Mouse (Mus musculus) heart, embryonic 13.5 days (tissue): ENCODE measurements around the gene Pfkfb2. TPM values are rescaled to one million over a fixed set of nuclear protein-coding genes. Genes with fewer than 3 reads are reported as not detected.

Experiments used
- ATAC-seq: fragments of 200-750 bp; cut with Nextera tagmentation; 2 replicates; pipeline ENCODE4 v1.8.0; 2017; ENCODE audit warnings: moderate TSS enrichment; ENCODE audit not compliant: insufficient number of reproducible peaks, low FRiP score, low TSS enrichment; ENCODE audit errors: extremely low read depth
- H3K27ac ChIP-seq: fragments of 300-500 bp; sonication (generic); replicated peaks from 2 replicates; pipeline ENCODE4 v1.5.1; 2015; ENCODE audit warnings: moderate library complexity, mild to moderate bottlenecking, inconsistent platforms
- H3K27me3 ChIP-seq: fragments of 300-500 bp; sonication (generic); replicated peaks from 2 replicates; pipeline ENCODE4 v1.6.1; 2015; ENCODE audit warnings: mild to moderate bottlenecking, inconsistent platforms
- H3K36me3 ChIP-seq: fragments of 300-500 bp; sonication (generic); 2 replicates; pipeline ENCODE4 v1.6.1; 2015; ENCODE audit warnings: mild to moderate bottlenecking, inconsistent platforms
- H3K4me1 ChIP-seq: fragments of 300-500 bp; sonication (generic); 2 replicates; pipeline ENCODE4 v1.6.1; 2015; ENCODE audit warnings: inconsistent platforms
- H3K4me2 ChIP-seq: fragments of 300-500 bp; sonication (generic); 2 replicates; pipeline ENCODE4 v1.6.1; 2015; ENCODE audit warnings: inconsistent platforms, mild to moderate bottlenecking, moderate library complexity
- H3K4me3 ChIP-seq: fragments of 300-500 bp; sonication (generic); 2 replicates; pipeline ENCODE4 v1.5.1; 2015; ENCODE audit warnings: moderate library complexity, mild to moderate bottlenecking, inconsistent platforms
- H3K9ac ChIP-seq: fragments of 300-500 bp; sonication (generic); 2 replicates; pipeline ENCODE4 v1.6.1; 2015; ENCODE audit warnings: inconsistent platforms, mild to moderate bottlenecking, moderate library complexity
- H3K9me3 ChIP-seq: fragments of 300-500 bp; sonication (generic); 2 replicates; pipeline ENCODE4 v1.6.1; 2016; ENCODE audit warnings: inconsistent platforms
- WGBS: fragments of 180-500 bp; shearing (Covaris S2); methylation state at CpG from one replicate; pipeline ENCODE4 v1.1.7; 2015; ENCODE audit warnings: mixed read lengths; 5-methylcytosine and 5-hydroxymethylcytosine counted together
- polyA plus RNA-seq: library from polyadenylated mRNA; unstranded; fragments of >200 nt; fragmentation: Nextera tagmentation; extraction: Ambion mirVana; gene quantifications from 2 replicates; pipeline ENCODE4 v1.2.1, GENCODE M21; 2015

Pfkfb2 gene
- 5.3 and 6.7 TPM in 2 replicates for polyA plus RNA-seq

- Histone ChIP-seq H3K9me3 (no peaks in the 10 kb centered on the region), H3K9ac (no peak within 1 kb of the TSS), H3K36me3 (0 out of 2 replicates have a peak, but pooled peaks cover 4% of the 10 kb centered on the region), H3K27me3 (peaks cover 7% of the 10 kb centered on the region; the same call in 1 of the 2 replicates), H3K4me1 (peaks cover 22% of the 10 kb centered on the region), H3K4me3 (no peak within 1 kb of the TSS), H3K4me2 (no peak within 1 kb of the TSS), H3K27ac (no peak within 1 kb of the TSS)
- 70% methylated on average over 2 of the region's 2 CpGs for WGBS
- no peak for ATAC-seq
Observed at GRCm38 (mm10) chr1:130729153-130729552, at the start of gene Pfkfb2. Pfkfb2 (minus strand) TSS chr1:130729253.

GRCm38 (mm10) chr1:130776645-130777044 is 47.6 kb upstream of the Pfkfb2 start:
- no peak overlapping the region for H3K9ac ChIP-seq
- H3K4me1 ChIP-seq: no peaks in the 10 kb centered on the region
- ATAC-seq: no peak
- H3K36me3 ChIP-seq: no peaks in the 10 kb centered on the region
- H3K27ac ChIP-seq: no peak overlapping the region
- no peaks in the 10 kb centered on the region for H3K9me3 ChIP-seq
- H3K4me3 ChIP-seq: no peak overlapping the region
- 75% methylated on average over 1 of the region's 1 CpGs for WGBS
- peaks cover 13% of the 10 kb centered on the region for H3K27me3 ChIP-seq
- H3K4me2 ChIP-seq: no peak overlapping the region

- H3K9me3 ChIP-seq: no peaks in the 10 kb centered on the region
- no peak overlapping the region for H3K9ac ChIP-seq
- WGBS: 62% methylated on average over 7 of the region's 7 CpGs
- H3K4me1 ChIP-seq: no peaks in the 10 kb centered on the region
- H3K4me2 ChIP-seq: no peak overlapping the region
- peaks cover 13% of the 10 kb centered on the region for H3K27me3 ChIP-seq
- H3K27ac ChIP-seq: no peak overlapping the region
- H3K4me3 ChIP-seq: no peak overlapping the region
- ATAC-seq: no peak
- no peaks in the 10 kb centered on the region for H3K36me3 ChIP-seq
Observed at GRCm38 (mm10) chr1:130775691-130776331, 46.8 kb upstream of the Pfkfb2 start.

GRCm38 (mm10) chr1:130775234-130775633 is 46.2 kb upstream of the Pfkfb2 start:
- H3K27ac ChIP-seq: no peak overlapping the region
- H3K4me2 ChIP-seq: no peak overlapping the region
- 75% methylated on average over 2 of the region's 2 CpGs for WGBS
- no peak for ATAC-seq
- H3K9ac ChIP-seq: no peak overlapping the region
- H3K4me1 ChIP-seq: no peaks in the 10 kb centered on the region
- H3K4me3 ChIP-seq: no peak overlapping the region
- peaks cover 13% of the 10 kb centered on the region for H3K27me3 ChIP-seq
- H3K9me3 ChIP-seq: no peaks in the 10 kb centered on the region
- H3K36me3 ChIP-seq: no peaks in the 10 kb centered on the region

- peaks cover 3% of the 10 kb centered on the region; the same call in 1 of the 2 replicates for H3K27me3 ChIP-seq
- H3K4me2 ChIP-seq: no peak overlapping the region
- H3K4me1 ChIP-seq: no peaks in the 10 kb centered on the region
- H3K27ac ChIP-seq: no peak overlapping the region
- no peaks in the 10 kb centered on the region for H3K36me3 ChIP-seq
- WGBS: 72% methylated on average over 3 of the region's 3 CpGs
- no peak for ATAC-seq
- no peaks in the 10 kb centered on the region for H3K9me3 ChIP-seq
- no peak overlapping the region for H3K4me3 ChIP-seq
- no peak overlapping the region for H3K9ac ChIP-seq
Observed at GRCm38 (mm10) chr1:130770981-130771494, 42.0 kb upstream of the Pfkfb2 start.

- H3K27me3 ChIP-seq: peaks cover 3% of the 10 kb centered on the region; the same call in 1 of the 2 replicates
- no peak overlapping the region for H3K4me3 ChIP-seq
- H3K27ac ChIP-seq: no peak overlapping the region
- H3K9me3 ChIP-seq: no peaks in the 10 kb centered on the region
- H3K36me3 ChIP-seq: no peaks in the 10 kb centered on the region
- H3K4me1 ChIP-seq: no peaks in the 10 kb centered on the region
- ATAC-seq: no peak
- no peak overlapping the region for H3K9ac ChIP-seq
- 76% methylated on average over 4 of the region's 4 CpGs for WGBS
- H3K4me2 ChIP-seq: no peak overlapping the region
Observed at GRCm38 (mm10) chr1:130770487-130770886, 41.4 kb upstream of the Pfkfb2 start.

- no peak for ATAC-seq
- Histone ChIP-seq H3K4me3 (no peak overlapping the region), H3K36me3 (no peaks in the 10 kb centered on the region), H3K9me3 (no peaks in the 10 kb centered on the region), H3K27me3 (peaks cover 3% of the 10 kb centered on the region; the same call in 1 of the 2 replicates), H3K9ac (no peak overlapping the region), H3K4me1 (no peaks in the 10 kb centered on the region), H3K4me2 (no peak overlapping the region), H3K27ac (no peak overlapping the region)
- WGBS: 68% methylated on average over 2 of the region's 2 CpGs
Observed at GRCm38 (mm10) chr1:130769925-130770324, 40.9 kb upstream of the Pfkfb2 start.

- H3K36me3 ChIP-seq: no peaks in the 10 kb centered on the region
- no peaks in the 10 kb centered on the region for H3K9me3 ChIP-seq
- H3K9ac ChIP-seq: no peak overlapping the region
- no peaks in the 10 kb centered on the region for H3K4me1 ChIP-seq
- H3K27me3 ChIP-seq: peaks cover 3% of the 10 kb centered on the region; the same call in 1 of the 2 replicates
- no peak overlapping the region for H3K27ac ChIP-seq
- no peak for ATAC-seq
- no peak overlapping the region for H3K4me3 ChIP-seq
- 75% methylated on average over 5 of the region's 5 CpGs for WGBS
- H3K4me2 ChIP-seq: no peak overlapping the region
Observed at GRCm38 (mm10) chr1:130767066-130767465, 38.0 kb upstream of the Pfkfb2 start.

- no peaks in the 10 kb centered on the region for H3K36me3 ChIP-seq
- no peak for ATAC-seq
- H3K4me3 ChIP-seq: no peak overlapping the region
- no peaks in the 10 kb centered on the region for H3K9me3 ChIP-seq
- no peak overlapping the region for H3K4me2 ChIP-seq
- peaks cover 6% of the 10 kb centered on the region; the same call in 1 of the 2 replicates for H3K4me1 ChIP-seq
- H3K27me3 ChIP-seq: peaks cover 3% of the 10 kb centered on the region; the same call in 1 of the 2 replicates
- no peak overlapping the region for H3K9ac ChIP-seq
- H3K27ac ChIP-seq: no peak overlapping the region
- WGBS: 79% methylated on average over 12 of the region's 12 CpGs
Observed at GRCm38 (mm10) chr1:130764027-130764461, 35.0 kb upstream of the Pfkfb2 start.

GRCm38 (mm10) chr1:130762045-130762760 is 33.1 kb upstream of the Pfkfb2 start:
- Histone ChIP-seq H3K4me1 (peaks cover 6% of the 10 kb centered on the region; the same call in 1 of the 2 replicates), H3K27me3 (no peaks in the 10 kb centered on the region; the same call in 1 of the 2 replicates), H3K4me3 (no peak overlapping the region), H3K4me2 (no peak overlapping the region), H3K36me3 (no peaks in the 10 kb centered on the region), H3K27ac (no peak overlapping the region), H3K9ac (no peak overlapping the region), H3K9me3 (no peaks in the 10 kb centered on the region)
- WGBS: 66% methylated on average over 3 of the region's 3 CpGs
- no peak for ATAC-seq

GRCm38 (mm10) chr1:130761597-130761996 is 32.5 kb upstream of the Pfkfb2 start:
- WGBS: 67% methylated on average over 1 of the region's 1 CpGs
- Histone ChIP-seq H3K9ac (no peak overlapping the region), H3K4me3 (no peak overlapping the region), H3K36me3 (no peaks in the 10 kb centered on the region), H3K4me1 (peaks cover 6% of the 10 kb centered on the region; the same call in 1 of the 2 replicates), H3K27ac (no peak overlapping the region), H3K27me3 (no peaks in the 10 kb centered on the region; the same call in 1 of the 2 replicates), H3K9me3 (no peaks in the 10 kb centered on the region), H3K4me2 (no peak overlapping the region)
- ATAC-seq: no peak
